Comparison of ENCODE assay signal across 13 mouse cellular contexts in genomic region chr6:71162269-71162668, GRCm38 (mm10). TPM values are rescaled to one million over a fixed set of nuclear protein-coding genes. Genes with fewer than 3 reads are reported as not detected.
DNase-seq lines count a peak whose midpoint lies in the region; ATAC-seq and TF ChIP-seq lines count a peak whose summit lies in the region.
"Had no signal": no experiment of that assay in that cellular context is flagged by ENCODE, and none has a peak within 500 bp of the region (broad histone marks: within the 10 kb centered on the region; RNA-seq: fewer than 3 reads in every experiment).

No protein-coding gene starts in this region.

- no peaks in the 10 kb centered on the region for H3K27me3 ChIP-seq in heart, postnatal 0 days (ENCODE audit: control insufficient read depth, insufficient read depth, low read length)
- H3K27me3 ChIP-seq in neural tube, embryonic 15.5 days (replicated peaks) = no peaks in the 10 kb centered on the region
- H3K27me3 ChIP-seq: midbrain, embryonic 12.5 days; stomach, embryonic 15.5 days had no signal

- H3K9ac ChIP-seq in heart, postnatal 0 days (replicated peaks; ENCODE audit: low read depth, low read length) = no peak overlapping the region
- no peak overlapping the region for H3K9ac ChIP-seq in neural tube, embryonic 15.5 days (replicated peaks)
- H3K9ac ChIP-seq: midbrain, embryonic 12.5 days; stomach, embryonic 15.5 days had no signal

- peaks cover 5% of the 10 kb centered on the region; the same call in 1 of the 2 replicates for H3K4me1 ChIP-seq in heart, postnatal 0 days (ENCODE audit: control insufficient read depth, insufficient read depth)
- no peaks in the 10 kb centered on the region for H3K4me1 ChIP-seq in neural tube, embryonic 15.5 days
- H3K4me1 ChIP-seq: midbrain, embryonic 12.5 days; stomach, embryonic 15.5 days had no signal

- no peak overlapping the region for H3K4me2 ChIP-seq in heart, postnatal 0 days (ENCODE audit: low read depth, low read length)
- H3K4me2 ChIP-seq in neural tube, embryonic 15.5 days = no peak overlapping the region
- H3K4me2 ChIP-seq: midbrain, embryonic 12.5 days; stomach, embryonic 15.5 days had no signal

- H3K4me3 ChIP-seq in heart, postnatal 0 days (ENCODE audit: low read depth, low read length) = no peak overlapping the region
- H3K4me3 ChIP-seq in neural tube, embryonic 15.5 days (replicated peaks) = no peak overlapping the region
- H3K4me3 ChIP-seq: heart, embryonic 10.5 days; midbrain, embryonic 12.5 days; stomach, embryonic 15.5 days had no signal

- no peak overlapping the region for H3K27ac ChIP-seq in heart, postnatal 0 days (ENCODE audit: low read depth)
- H3K27ac ChIP-seq in neural tube, embryonic 15.5 days (replicated peaks) = no peak overlapping the region
- H3K27ac ChIP-seq: heart, embryonic 10.5 days; midbrain, embryonic 12.5 days; stomach, embryonic 15.5 days had no signal

- peak; percentile 74 for ATAC-seq in heart, postnatal 0 days (ENCODE audit: insufficient read depth, low read depth)
- ATAC-seq in neural tube, embryonic 15.5 days (ENCODE audit: low FRiP score) = no peak
- ATAC-seq: forebrain, embryonic 16.5 days; inflammation-experienced regulatory T-cells, adult 6 months had no signal

- no peaks in the 10 kb centered on the region for H3K36me3 ChIP-seq in heart, postnatal 0 days (replicated peaks; ENCODE audit: control insufficient read depth, insufficient read depth, low read length)
- no peaks in the 10 kb centered on the region for H3K36me3 ChIP-seq in neural tube, embryonic 15.5 days
- H3K36me3 ChIP-seq: heart, embryonic 10.5 days; midbrain, embryonic 12.5 days; stomach, embryonic 15.5 days had no signal

- no peak for TF ChIP-seq EP300 in heart, postnatal 0 days (IDR thresholded peaks at IDR 0.05; ENCODE audit: low read depth)

- peak; percentile 42 for TF ChIP-seq CTCF in heart, postnatal 0 days (IDR thresholded peaks at IDR 0.05; ENCODE audit: low read depth)

- no peaks in the 10 kb centered on the region for H3K9me3 ChIP-seq in heart, postnatal 0 days (replicated peaks; ENCODE audit: control insufficient read depth, low read length)
- no peaks in the 10 kb centered on the region for H3K9me3 ChIP-seq in neural tube, embryonic 15.5 days (replicated peaks)
- H3K9me3 ChIP-seq: heart, embryonic 10.5 days; midbrain, embryonic 12.5 days; stomach, embryonic 15.5 days had no signal

- 39% methylated on average over 4 of the region's 4 CpGs for WGBS in heart, postnatal 0 days
- 55% methylated on average over 4 of the region's 4 CpGs for WGBS in neural tube, embryonic 15.5 days

- peak; percentile 59 for DNase-seq in heart, postnatal 0 days (ENCODE audit: low spot score)
- no peak for DNase-seq in heart, adult 9 months (ENCODE audit: low spot score in 2 of 2)
- peak; percentile 9 for DNase-seq in lung, postnatal 10 days
- DNase-seq in lung, postnatal 36 days = no peak
- peak; percentile 50 for DNase-seq in ZHBTc4 (ENCODE audit: low read depth, low spot score)
- DNase-seq in thymus, postnatal 25 days = peak; percentile 47
- DNase-seq: left cerebral cortex, postnatal 4 days had no signal

RNA-seq across cellular contexts. Expression of gene Thnsl2, which starts 18.0 kb away (rescaled TPM):
- 3.7 and 11.1 TPM in 2 replicates for total RNA-seq in heart, postnatal 0 days (2014; rRNA removed; ENCODE audit: low replicate concordance)
- polyA plus RNA-seq in heart, postnatal 0 days (2015; fragmentation: Nextera tagmentation; extraction: Ambion mirVana) = 6.9 and 7.6 TPM in 2 replicates
- 4.7 and 8.0 TPM in 2 replicates for polyA plus RNA-seq in neural tube, embryonic 15.5 days (2015; fragmentation: Nextera tagmentation; extraction: Ambion mirVana)

RNA-seq across cellular contexts. Expression of gene Fabp1, which starts 37.4 kb away (rescaled TPM):
- total RNA-seq in heart, postnatal 0 days (2014; rRNA removed; ENCODE audit: low replicate concordance) = not detected in 2 replicates
- polyA plus RNA-seq in heart, postnatal 0 days (2015; fragmentation: Nextera tagmentation; extraction: Ambion mirVana) = 0.23 and 0.83 TPM in 2 replicates
- polyA plus RNA-seq in neural tube, embryonic 15.5 days (2015; fragmentation: Nextera tagmentation; extraction: Ambion mirVana) = 5.9 TPM in 1 of 2 replicates, not detected in the other
- total RNA-seq: left cerebral cortex, postnatal 4 days had no signal
- polyA plus RNA-seq: forebrain, embryonic 16.5 days; inflammation-experienced regulatory T-cells, adult 6 months; midbrain, embryonic 12.5 days had no signal

Comparison
In these comparisons a context has a peak if more than half of its experiments do, and no peak if none do; other contexts are left out.
1. DNase-seq: peak in heart, postnatal 0 days (single experiment), lung, postnatal 10 days (single experiment), ZHBTc4 (single experiment) and thymus, postnatal 25 days (single experiment); none in heart, adult 9 months (0 of 2) and lung, postnatal 36 days (single experiment).